25 mouse cellular contexts compared by ENCODE assay signal in the genomic region with DNA sequence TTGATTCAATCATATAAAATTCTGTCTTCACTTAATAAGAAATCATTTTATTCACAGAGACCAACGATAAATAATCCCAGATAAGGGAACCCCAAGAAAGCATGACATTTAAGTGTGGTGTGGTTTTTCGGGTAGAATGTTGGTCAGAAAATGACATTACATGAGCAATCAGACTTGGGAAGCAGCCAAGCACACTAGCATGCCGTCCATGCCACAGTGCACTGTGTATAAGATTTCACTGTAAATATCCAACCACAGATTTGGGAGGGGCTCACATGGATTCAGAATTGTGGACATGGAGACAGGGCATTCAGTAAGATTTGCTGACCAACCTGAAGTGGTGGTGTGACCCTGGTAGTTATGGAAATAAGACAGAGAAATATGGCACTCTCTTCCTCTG.
DNase-seq lines count a peak whose midpoint lies in the region; ATAC-seq lines count a peak whose summit lies in the region.
"Had no signal": no experiment of that assay in that cellular context is flagged by ENCODE, and none has a peak within 500 bp of the region (broad histone marks: within the 10 kb centered on the region; RNA-seq: fewer than 3 reads in every experiment).

No protein-coding gene starts in this region.

- no peak overlapping the region for H3K4me3 ChIP-seq in embryonic facial prominence, embryonic 14.5 days (ENCODE audit: low read depth, low read length)
- no peak overlapping the region for H3K4me3 ChIP-seq in embryonic facial prominence, embryonic 10.5 days
- no peak overlapping the region for H3K4me3 ChIP-seq in limb, embryonic 10.5 days
- H3K4me3 ChIP-seq: embryonic facial prominence, embryonic 12.5 days; embryonic facial prominence, embryonic 15.5 days; forebrain, embryonic 13.5 days; forebrain, embryonic 15.5 days had no signal

- 50% methylated on average over 3 of the region's 3 CpGs for WGBS in embryonic facial prominence, embryonic 14.5 days
- 90% methylated on average over 3 of the region's 3 CpGs for WGBS in embryonic facial prominence, embryonic 10.5 days
- WGBS in limb, embryonic 10.5 days = 94% methylated on average over 3 of the region's 3 CpGs

- peaks cover 8% of the 10 kb centered on the region; the same call in 1 of the 2 replicates for H3K4me1 ChIP-seq in embryonic facial prominence, embryonic 14.5 days (ENCODE audit: control insufficient read depth, insufficient read depth, low read length)
- no peaks in the 10 kb centered on the region for H3K4me1 ChIP-seq in embryonic facial prominence, embryonic 10.5 days
- H3K4me1 ChIP-seq in limb, embryonic 10.5 days = no peaks in the 10 kb centered on the region
- H3K4me1 ChIP-seq: embryonic facial prominence, embryonic 12.5 days; embryonic facial prominence, embryonic 15.5 days; forebrain, embryonic 13.5 days; forebrain, embryonic 15.5 days had no signal

- 0 out of 2 replicates have a peak, but pooled peaks have one; percentile 26 for ATAC-seq in embryonic facial prominence, embryonic 14.5 days (ENCODE audit: low read depth)
- ATAC-seq: CD4-positive, CD25-positive, alpha-beta regulatory T cell, adult 4 months; forebrain, embryonic 13.5 days; forebrain, embryonic 15.5 days; forebrain, postnatal 0 days had no signal

- no peak overlapping the region for H3K9ac ChIP-seq in embryonic facial prominence, embryonic 14.5 days (ENCODE audit: low read depth, low read length)
- H3K9ac ChIP-seq: embryonic facial prominence, embryonic 12.5 days; embryonic facial prominence, embryonic 15.5 days; forebrain, embryonic 13.5 days; forebrain, embryonic 15.5 days; forebrain, postnatal 0 days had no signal

- H3K27ac ChIP-seq in embryonic facial prominence, embryonic 14.5 days (replicated peaks; ENCODE audit: low read depth, low read length) = no peak overlapping the region
- H3K27ac ChIP-seq in embryonic facial prominence, embryonic 10.5 days (replicated peaks) = no peak overlapping the region
- no peak overlapping the region for H3K27ac ChIP-seq in limb, embryonic 10.5 days
- H3K27ac ChIP-seq: embryonic facial prominence, embryonic 12.5 days; embryonic facial prominence, embryonic 15.5 days; forebrain, embryonic 13.5 days; forebrain, embryonic 15.5 days had no signal

- no peak overlapping the region for H3K4me2 ChIP-seq in embryonic facial prominence, embryonic 14.5 days (ENCODE audit: low read depth, low read length)
- H3K4me2 ChIP-seq: embryonic facial prominence, embryonic 12.5 days; embryonic facial prominence, embryonic 15.5 days; forebrain, embryonic 13.5 days; forebrain, embryonic 15.5 days had no signal

- H3K27me3 ChIP-seq in embryonic facial prominence, embryonic 14.5 days (replicated peaks; ENCODE audit: control insufficient read depth, insufficient read depth, low read length) = no peaks in the 10 kb centered on the region
- H3K27me3 ChIP-seq in embryonic facial prominence, embryonic 10.5 days (replicated peaks; ENCODE audit: low read depth, poor library complexity, severe bottlenecking) = no peaks in the 10 kb centered on the region
- no peaks in the 10 kb centered on the region for H3K27me3 ChIP-seq in limb, embryonic 10.5 days (ENCODE audit: low read depth, poor library complexity, severe bottlenecking)
- H3K27me3 ChIP-seq: CH12.LX; embryonic facial prominence, embryonic 12.5 days; embryonic facial prominence, embryonic 15.5 days; forebrain, embryonic 13.5 days; forebrain, embryonic 15.5 days had no signal

- H3K36me3 ChIP-seq in embryonic facial prominence, embryonic 14.5 days (ENCODE audit: control insufficient read depth, insufficient read depth, low read length) = no peaks in the 10 kb centered on the region
- H3K36me3 ChIP-seq in embryonic facial prominence, embryonic 10.5 days (replicated peaks) = no peaks in the 10 kb centered on the region
- H3K36me3 ChIP-seq in limb, embryonic 10.5 days = no peaks in the 10 kb centered on the region
- H3K36me3 ChIP-seq: embryonic facial prominence, embryonic 12.5 days; embryonic facial prominence, embryonic 15.5 days; forebrain, embryonic 15.5 days; G1E had no signal

- peak; percentile 64 for DNase-seq in embryonic facial prominence, embryonic 14.5 days (ENCODE audit: low spot score)
- no peak for DNase-seq in embryonic facial prominence, embryonic 10.5 days (ENCODE audit: low spot score)
- DNase-seq in 3134 (ENCODE audit: extremely low read depth, insufficient read length, low spot score) (peak; percentile 5), NIH3T3 (ENCODE audit: low read depth) (peak; percentile 71)
- DNase-seq in limb, embryonic 10.5 days (ENCODE audit: low spot score) = no peak
- no peak for DNase-seq in left cerebral cortex, adult 8-10 months (ENCODE audit: low spot score in 2 of 2)
- DNase-seq: adrenal gland, adult 2 months; adrenal gland, postnatal 10 days; adrenal gland, postnatal 25 days; B cell, adult 2 months; cerebellum, adult 11 months; cerebellum, adult 18-20 months; cerebellum, adult 8-10 months; cerebellum, adult 9-11 months; cerebellum, postnatal 14 days; cerebellum, postnatal 36 days; embryo, embryonic 11 days; forebrain, postnatal 0 days had no signal

- H3K9me3 ChIP-seq in embryonic facial prominence, embryonic 14.5 days (ENCODE audit: control insufficient read depth, low read length) = no peaks in the 10 kb centered on the region
- H3K9me3 ChIP-seq in embryonic facial prominence, embryonic 10.5 days = no peaks in the 10 kb centered on the region
- no peaks in the 10 kb centered on the region for H3K9me3 ChIP-seq in limb, embryonic 10.5 days (replicated peaks)
- H3K9me3 ChIP-seq: embryonic facial prominence, embryonic 12.5 days; embryonic facial prominence, embryonic 15.5 days; forebrain, embryonic 13.5 days; forebrain, embryonic 15.5 days; G1E had no signal

Comparison
In these comparisons a context has a peak if more than half of its experiments do, and no peak if none do; other contexts are left out.
1. DNase-seq: peak in embryonic facial prominence, embryonic 14.5 days (single experiment), 3134 (single experiment) and NIH3T3 (single experiment); none in embryonic facial prominence, embryonic 10.5 days (single experiment), limb, embryonic 10.5 days (single experiment) and left cerebral cortex, adult 8-10 months (0 of 2).